Mouse (Mus musculus): ENCODE results near the gene Atf7ip.

DNA sequence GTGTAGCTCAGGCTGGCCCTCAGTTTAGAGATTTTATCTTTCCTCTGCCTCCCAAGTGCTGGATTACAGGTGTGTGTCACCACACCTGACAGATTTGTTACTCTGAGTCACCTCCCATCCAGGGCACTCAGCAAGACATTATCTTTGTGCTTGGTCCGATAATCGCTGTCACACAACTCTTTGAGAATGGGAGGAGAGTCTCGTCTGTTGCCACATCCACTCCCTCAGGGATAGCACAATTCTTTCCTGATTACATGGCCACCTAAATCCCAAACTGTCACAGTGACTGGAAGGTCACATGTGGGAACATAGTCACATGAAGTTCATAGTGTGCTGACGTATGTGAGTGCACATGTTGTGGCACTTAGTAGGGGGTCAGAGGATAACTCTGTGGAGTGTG, 152.3 kb downstream of the Atf7ip start:
- no peak for TF ChIP-seq CTCF (IDR thresholded peaks at IDR 0.05; ENCODE audit: control insufficient read depth, insufficient read depth, low read length)
- no peak for TF ChIP-seq POLR2A (IDR thresholded peaks at IDR 0.05; ENCODE audit: borderline replicate concordance, control insufficient read depth, low read depth, low read length)
